Mouse (Mus musculus): Measurements from ENCODE around the gene Bnc2.

Gene Bnc2

GRCm38 (mm10) chr4:84427955-84428354, 247.1 kb downstream of the Bnc2 start:
- DNase-seq (ENCODE audit: low spot score in 2 of 2), result no peak

GRCm38 (mm10) chr4:84411431-84411830, 263.6 kb downstream of the Bnc2 start:
- DNase-seq (ENCODE audit: low spot score in 2 of 2), result no peak

- peak in 1 of 2 experiments; percentile 3 for DNase-seq (ENCODE audit: low spot score in 2 of 2)
Observed at GRCm38 (mm10) chr4:84407328-84408028, 267.6 kb downstream of the Bnc2 start.

- no peak for DNase-seq (ENCODE audit: low spot score in 2 of 2)
Observed at GRCm38 (mm10) chr4:84403356-84404145, 271.5 kb downstream of the Bnc2 start.

GRCm38 (mm10) chr4:84388991-84389390, 286.1 kb downstream of the Bnc2 start:
- peak in 1 of 2 experiments; percentile 33 for DNase-seq (ENCODE audit: low spot score in 2 of 2)

GRCm38 (mm10) chr4:84385156-84385555, 289.9 kb downstream of the Bnc2 start:
- no peak for DNase-seq (ENCODE audit: low spot score in 2 of 2)

- DNase-seq (ENCODE audit: low spot score in 2 of 2), result no peak
Observed at GRCm38 (mm10) chr4:84379289-84379688, 295.8 kb downstream of the Bnc2 start.

GRCm38 (mm10) chr4:84377513-84377912, 297.6 kb downstream of the Bnc2 start:
- no peak for DNase-seq (ENCODE audit: low spot score in 2 of 2)

GRCm38 (mm10) chr4:84362337-84362823, 312.7 kb downstream of the Bnc2 start:
- DNase-seq (ENCODE audit: low spot score in 2 of 2), result no peak

GRCm38 (mm10) chr4:84361165-84361564, 313.9 kb downstream of the Bnc2 start:
- no peak for DNase-seq (ENCODE audit: low spot score in 2 of 2)

GRCm38 (mm10) chr4:84359996-84360395, 315.1 kb downstream of the Bnc2 start:
- no peak for DNase-seq (ENCODE audit: low spot score in 2 of 2)

GRCm38 (mm10) chr4:84358204-84358603, 316.9 kb downstream of the Bnc2 start:
- DNase-seq (ENCODE audit: low spot score in 2 of 2), result no peak

- no peak for DNase-seq (ENCODE audit: low spot score in 2 of 2)
Observed at GRCm38 (mm10) chr4:84357382-84357781, 317.7 kb downstream of the Bnc2 start.

- no peak for DNase-seq (ENCODE audit: low spot score in 2 of 2)
Observed at GRCm38 (mm10) chr4:84356468-84357153, 318.5 kb downstream of the Bnc2 start.

GRCm38 (mm10) chr4:84352656-84353055, 322.4 kb downstream of the Bnc2 start:
- no peak for DNase-seq (ENCODE audit: low spot score in 2 of 2)

GRCm38 (mm10) chr4:84349536-84349935, 325.5 kb downstream of the Bnc2 start:
- DNase-seq (ENCODE audit: low spot score in 2 of 2), result no peak

- DNase-seq (ENCODE audit: low spot score in 2 of 2), result no peak
Observed at GRCm38 (mm10) chr4:84339172-84339571, 335.9 kb downstream of the Bnc2 start.

- no peak for DNase-seq (ENCODE audit: low spot score in 2 of 2)
Observed at GRCm38 (mm10) chr4:84331995-84332394, 343.1 kb downstream of the Bnc2 start.

GRCm38 (mm10) chr4:84331450-84331849, 343.6 kb downstream of the Bnc2 start:
- DNase-seq (ENCODE audit: low spot score in 2 of 2), result no peak

GRCm38 (mm10) chr4:84330509-84330908, 344.6 kb downstream of the Bnc2 start:
- no peak for DNase-seq (ENCODE audit: low spot score in 2 of 2)

- no peak for DNase-seq (ENCODE audit: low spot score in 2 of 2)
Observed at GRCm38 (mm10) chr4:84329651-84330050, 345.4 kb downstream of the Bnc2 start.

GRCm38 (mm10) chr4:84324371-84324770, 350.7 kb downstream of the Bnc2 start:
- DNase-seq (ENCODE audit: low spot score in 2 of 2), result no peak

Measured in right cerebral cortex, adult 2 months (tissue).